Mouse (Mus musculus) embryonic stem cell, embryonic (primary cell): ENCODE data around the gene Emx2.

Experiments
- CTCF ChIA-PET, 4 experiments: fragments of 300-600 bp in 2 of 4; fragments of 350-600 bp in 2 of 4; sonication (Branson Sonifier 250); formaldehyde crosslinking; loops; one replicate each; lab custom pipeline; 2022; ENCODE audit warnings: inconsistent platforms in 2 of 4; lab: Charles Lee
- POLR2A ChIA-PET, 4 experiments: fragments of 300-600 bp in 2 of 4; fragments of 350-600 bp in 2 of 4; sonication (Branson Sonifier 250); formaldehyde crosslinking; loops; one replicate each; lab custom pipeline; 2022; ENCODE audit warnings: antibody characterized with exemption in 4 of 4, inconsistent platforms in 1 of 4; lab: Charles Lee

Gene Emx2

DNA sequence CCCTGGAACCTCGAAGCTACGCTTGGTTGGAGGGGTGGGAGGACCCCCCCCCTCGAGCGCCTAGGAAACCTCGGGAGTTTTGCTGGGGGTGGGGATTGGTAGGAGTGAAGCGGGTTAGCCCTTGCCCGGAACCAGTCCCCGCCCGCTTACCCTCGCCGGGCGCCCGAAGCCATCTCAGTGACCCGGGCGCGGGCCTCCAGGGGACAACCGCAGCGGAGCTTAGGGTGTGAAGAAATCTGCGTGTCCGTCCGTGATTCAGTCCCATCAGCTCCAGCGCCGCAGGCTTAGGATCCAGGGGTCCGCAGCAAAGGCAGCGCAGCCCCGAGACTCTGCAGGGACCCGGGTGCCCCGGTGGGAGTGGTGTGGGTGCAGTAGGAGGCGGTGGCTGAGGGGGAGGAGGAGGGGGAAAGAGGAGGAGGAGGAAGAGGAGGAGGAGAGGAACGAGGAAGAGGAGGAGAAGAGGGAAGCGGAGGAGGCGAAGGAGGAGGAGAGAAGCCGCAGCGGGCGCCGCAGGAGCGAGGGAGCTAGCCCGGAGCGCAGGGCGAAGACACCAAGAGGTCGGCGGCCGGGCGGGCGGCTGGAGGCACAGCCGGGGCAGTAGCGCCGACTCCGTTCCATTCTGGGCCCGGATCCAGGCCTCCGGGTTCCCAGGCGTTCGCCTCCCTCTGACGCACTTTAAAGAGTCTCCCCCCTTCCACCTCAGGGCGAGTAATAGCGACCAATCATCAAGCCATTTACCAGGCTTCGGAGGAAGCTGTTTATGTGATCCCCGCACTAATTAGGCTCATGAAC lies at the start of gene Emx2:
Gene Emx2, plus strand, starts transcription at position 422 of the 792 bp plus-strand sequence.
- ChIA-PET CTCF (interaction anchor here in 1 of 4 experiments (0.7 to 1.2 kb wide), 2 partner anchors 11 to 878 kb away, joined by 3 read pairs; no protein-coding TSS in a partner anchor), POLR2A (interaction anchor here in 2 of 4 experiments (0.6 to 2.2 kb wide), 8 partner anchors 9 to 861 kb away, joined by 3 to 9 read pairs (median 3); no protein-coding TSS in a partner anchor)

DNA sequence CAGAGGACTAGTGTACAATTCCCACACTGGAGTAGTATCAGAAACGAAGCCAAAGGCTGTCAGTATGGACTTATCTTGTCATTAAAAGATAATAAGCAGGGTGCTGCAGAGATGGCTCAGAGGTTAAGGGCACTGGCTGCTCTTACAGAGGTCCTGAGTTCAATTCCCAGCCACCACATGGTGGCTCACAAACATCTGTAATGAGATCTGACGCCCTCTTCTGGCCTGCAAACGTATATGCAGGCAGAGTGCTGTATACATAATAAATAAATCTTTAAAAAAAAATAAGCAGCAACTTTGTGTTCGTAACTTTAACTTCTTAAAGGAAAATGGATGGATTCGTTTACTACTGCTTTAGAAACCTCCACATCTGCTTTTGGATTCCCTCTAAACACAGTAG lies 44.0 kb upstream of the Emx2 start:
- ChIA-PET POLR2A (no interaction called here), CTCF (interaction anchor here in 1 of 4 experiments (1.5 kb wide), 1 partner anchor 175 kb away, joined by 5 read pairs; no protein-coding TSS in a partner anchor)

GRCm38 (mm10) chr19:59418024-59418423 lies 40.1 kb upstream of the Emx2 start:
- POLR2A ChIA-PET: interaction anchor here in 1 of 4 experiments (1.0 kb wide), 1 partner anchor 20 kb away, joined by 3 read pairs; no protein-coding TSS in a partner anchor
- CTCF ChIA-PET: interaction anchor here (0.5 to 2.0 kb wide), 15 partner anchors 19 to 1000 kb away, joined by 3 to 10 read pairs (median 3); no protein-coding TSS in a partner anchor

DNA sequence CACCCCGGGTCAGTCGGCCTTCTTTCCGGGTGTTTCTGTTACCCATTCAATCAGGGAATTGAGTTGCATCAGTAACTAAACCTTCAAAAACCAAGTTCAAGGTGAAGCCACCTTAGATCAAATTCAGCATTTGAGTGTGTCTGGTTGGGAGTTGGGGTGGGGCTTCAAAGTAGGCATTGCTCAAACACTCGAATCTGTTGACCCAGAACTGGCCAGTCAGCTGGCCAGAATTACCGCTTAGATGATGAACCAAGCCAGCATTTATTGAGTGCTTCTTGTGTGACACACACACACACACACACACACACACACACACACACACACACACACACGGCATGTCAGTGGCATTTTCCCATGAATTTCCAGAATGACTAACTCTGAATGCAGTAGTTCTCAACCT lies 39.5 kb upstream of the Emx2 start:
- POLR2A ChIA-PET: interaction anchor here in 1 of 4 experiments (0.8 to 1.0 kb wide), 2 partner anchors 15 to 20 kb away, joined by 3 to 4 read pairs; no protein-coding TSS in a partner anchor

GRCm38 (mm10) chr19:59422393-59422792 lies 35.8 kb upstream of the Emx2 start:
- ChIA-PET POLR2A (no interaction called here), CTCF (no interaction called here)

More for the DNA sequence above, 39.5 kb upstream of the Emx2 start:
- CTCF ChIA-PET: interaction anchor here (0.5 to 2.0 kb wide), 11 partner anchors 19 to 999 kb away, joined by 3 to 10 read pairs (median 4); no protein-coding TSS in a partner anchor

GRCm38 (mm10) chr19:59423685-59424084 lies 34.5 kb upstream of the Emx2 start:
- ChIA-PET CTCF (interaction anchor here in 2 of 4 experiments (0.5 to 0.9 kb wide), 3 partner anchors 30 to 716 kb away, joined by 3 to 4 read pairs (median 4); no protein-coding TSS in a partner anchor), POLR2A (interaction anchor here in 1 of 4 experiments (0.6 kb wide), 1 partner anchor 22 kb away, joined by 3 read pairs; no protein-coding TSS in a partner anchor)

DNA sequence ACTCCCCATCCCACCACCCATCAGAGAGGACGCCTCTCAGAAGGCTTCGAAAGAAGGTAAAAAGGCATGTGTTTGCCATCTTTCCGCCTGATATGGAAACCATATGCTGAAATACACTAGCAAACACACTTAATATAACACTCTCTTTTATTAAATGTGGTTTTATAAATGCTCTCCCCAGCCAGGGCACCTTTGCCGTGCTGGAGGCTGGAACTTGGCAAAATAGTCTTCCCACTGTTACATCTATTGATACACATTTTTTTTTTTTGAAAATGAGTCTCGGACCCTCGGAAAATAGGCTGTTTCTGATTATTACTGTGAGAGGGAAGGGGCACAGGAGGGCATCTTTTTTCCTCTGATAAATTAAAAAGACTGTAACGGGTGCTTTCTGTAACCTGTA lies 33.2 kb upstream of the Emx2 start:
- POLR2A ChIA-PET: interaction anchor here in 1 of 4 experiments (0.7 kb wide), 1 partner anchor 1027 kb away, joined by 4 read pairs; no protein-coding TSS in a partner anchor
- CTCF ChIA-PET: no interaction called here

GRCm38 (mm10) chr19:59432286-59432685 lies 25.9 kb upstream of the Emx2 start:
- POLR2A ChIA-PET: interaction anchor here in 1 of 4 experiments (0.6 kb wide), 1 partner anchor 1355 kb away, joined by 4 read pairs; no protein-coding TSS in a partner anchor
- CTCF ChIA-PET: interaction anchor here in 2 of 4 experiments (0.5 to 1.7 kb wide), 4 partner anchors 22 to 728 kb away, joined by 3 to 7 read pairs (median 4); no protein-coding TSS in a partner anchor

DNA sequence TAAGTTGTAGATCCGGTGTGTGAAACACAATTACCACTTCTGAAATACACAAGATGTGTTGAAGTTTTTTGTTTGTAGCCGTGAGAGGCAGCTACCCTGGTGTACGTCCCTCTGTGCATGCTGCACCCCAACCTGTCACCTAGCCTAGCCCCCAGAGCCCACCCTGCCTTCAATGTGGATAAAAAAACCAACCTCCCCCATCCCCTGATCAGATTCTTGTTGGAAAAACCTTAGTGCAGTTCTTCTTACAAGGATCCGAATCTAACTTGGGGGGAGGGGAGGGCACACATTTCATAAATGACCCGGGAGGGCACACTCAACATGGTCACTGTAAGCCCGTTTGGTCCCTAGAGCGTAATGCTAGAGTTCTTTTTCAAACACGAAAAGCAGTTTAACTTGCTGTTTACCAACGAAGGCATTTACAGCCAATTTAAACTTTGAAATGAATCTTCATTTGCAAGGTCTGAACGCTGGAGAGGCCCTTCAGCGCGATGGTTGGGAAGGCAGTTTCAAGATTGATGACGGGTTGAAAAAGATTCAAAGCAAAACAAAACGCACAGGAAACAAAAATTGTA lies 7.5 kb upstream of the Emx2 start:
- ChIA-PET CTCF (no interaction called here), POLR2A (no interaction called here)

DNA sequence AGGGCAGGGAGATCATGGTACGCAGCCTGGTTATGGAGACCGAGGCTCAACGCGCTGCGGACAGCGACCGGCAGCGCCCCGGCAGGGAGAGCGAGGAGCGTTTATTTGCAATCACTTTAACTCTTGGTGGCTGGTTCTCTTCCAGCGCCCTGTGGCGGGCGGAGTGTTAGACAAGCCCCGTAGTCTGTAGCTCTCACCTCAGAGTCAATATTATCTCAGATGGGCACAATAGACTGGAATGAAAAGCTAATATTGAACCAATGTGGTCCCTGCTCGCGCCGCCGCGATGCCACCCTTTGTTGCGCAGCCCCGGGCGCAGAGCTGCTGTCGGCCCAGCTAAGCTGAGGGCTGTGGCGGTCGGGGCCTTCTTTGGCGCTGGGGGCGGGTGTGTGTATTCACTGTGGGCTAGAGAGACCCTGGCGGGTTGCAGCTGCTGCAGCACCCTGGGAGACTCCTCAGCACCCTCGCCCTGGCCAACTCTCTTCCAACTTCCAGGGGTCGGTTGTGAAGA lies 6.7 kb upstream of the Emx2 start:
- ChIA-PET POLR2A (no interaction called here), CTCF (interaction anchor here in 3 of 4 experiments (0.7 to 1.2 kb wide), 5 partner anchors 16 to 860 kb away, joined by 3 to 5 read pairs (median 3); no protein-coding TSS in a partner anchor)

DNA sequence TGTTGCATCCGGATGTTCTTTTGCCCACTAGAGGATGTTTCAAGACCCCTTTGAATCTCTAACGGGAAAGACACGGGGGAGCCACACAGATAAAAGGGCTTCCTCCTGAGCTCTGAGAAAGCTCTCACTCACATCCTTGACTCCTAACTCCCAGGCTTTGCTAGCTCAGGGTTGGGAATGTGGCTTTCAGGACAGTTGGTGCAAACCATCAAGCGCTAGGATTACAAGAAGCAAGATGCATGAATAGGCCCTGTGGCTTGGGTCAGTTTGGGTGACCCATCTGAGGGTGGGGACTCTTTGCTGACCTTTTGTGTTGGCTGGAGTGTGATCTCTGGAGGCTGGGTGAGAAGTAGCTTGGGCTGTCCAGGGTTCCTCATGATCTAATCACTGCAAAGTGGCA lies 5.9 kb upstream of the Emx2 start:
- ChIA-PET POLR2A (no interaction called here), CTCF (interaction anchor here in 3 of 4 experiments (0.7 to 1.2 kb wide), 4 partner anchors 15 to 889 kb away, joined by 3 to 5 read pairs (median 3); no protein-coding TSS in a partner anchor)

DNA sequence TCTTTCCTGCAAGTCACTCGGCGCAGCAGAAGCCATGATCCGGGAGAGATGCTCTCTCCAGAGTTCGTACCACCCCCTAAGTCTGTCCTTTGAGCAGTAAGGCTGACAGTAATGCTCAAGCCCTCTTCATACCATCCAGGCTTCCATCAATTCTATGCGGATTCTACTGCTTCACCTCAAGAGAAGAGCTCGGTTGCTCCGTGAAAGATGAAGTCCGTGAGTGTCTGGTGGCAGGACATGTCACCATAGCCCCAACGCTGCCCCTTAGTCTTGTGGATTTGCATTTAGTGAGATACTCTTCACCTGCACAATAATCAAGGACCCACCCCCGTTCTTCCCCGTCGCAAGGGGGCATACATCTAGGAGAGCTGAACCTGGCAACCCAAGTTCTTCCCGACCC lies 4.6 kb upstream of the Emx2 start:
- CTCF ChIA-PET: interaction anchor here (0.5 to 2.7 kb wide), 45 partner anchors 9 to 1210 kb away, joined by 3 to 20 read pairs (median 3); partner anchors contain the start of gene Slc18a2 (in 1 of the 4)
- POLR2A ChIA-PET: interaction anchor here in 2 of 4 experiments (0.5 to 1.0 kb wide), 4 partner anchors 115 to 1411 kb away, joined by 3 to 4 read pairs (median 3); no protein-coding TSS in a partner anchor

- ChIA-PET POLR2A (interaction anchor here in 2 of 4 experiments (0.5 to 1.3 kb wide), 4 partner anchors 9 to 707 kb away, joined by 3 to 4 read pairs (median 4); no protein-coding TSS in a partner anchor), CTCF (interaction anchor here (0.5 to 2.7 kb wide), 47 partner anchors 13 to 1209 kb away, joined by 3 to 20 read pairs (median 3); partner anchors contain the start of gene Slc18a2 (in 1 of the 4))
Observed at GRCm38 (mm10) chr19:59454196-59454595, 4.0 kb upstream of the Emx2 start.

GRCm38 (mm10) chr19:59455671-59456070 lies 2.5 kb upstream of the Emx2 start:
- CTCF ChIA-PET: interaction anchor here in 3 of 4 experiments (0.7 to 2.7 kb wide), 6 partner anchors 188 to 885 kb away, joined by 3 to 20 read pairs (median 3); no protein-coding TSS in a partner anchor
- POLR2A ChIA-PET: interaction anchor here in 1 of 4 experiments (1.1 kb wide), 1 partner anchor 13 kb away, joined by 3 read pairs; no protein-coding TSS in a partner anchor

DNA sequence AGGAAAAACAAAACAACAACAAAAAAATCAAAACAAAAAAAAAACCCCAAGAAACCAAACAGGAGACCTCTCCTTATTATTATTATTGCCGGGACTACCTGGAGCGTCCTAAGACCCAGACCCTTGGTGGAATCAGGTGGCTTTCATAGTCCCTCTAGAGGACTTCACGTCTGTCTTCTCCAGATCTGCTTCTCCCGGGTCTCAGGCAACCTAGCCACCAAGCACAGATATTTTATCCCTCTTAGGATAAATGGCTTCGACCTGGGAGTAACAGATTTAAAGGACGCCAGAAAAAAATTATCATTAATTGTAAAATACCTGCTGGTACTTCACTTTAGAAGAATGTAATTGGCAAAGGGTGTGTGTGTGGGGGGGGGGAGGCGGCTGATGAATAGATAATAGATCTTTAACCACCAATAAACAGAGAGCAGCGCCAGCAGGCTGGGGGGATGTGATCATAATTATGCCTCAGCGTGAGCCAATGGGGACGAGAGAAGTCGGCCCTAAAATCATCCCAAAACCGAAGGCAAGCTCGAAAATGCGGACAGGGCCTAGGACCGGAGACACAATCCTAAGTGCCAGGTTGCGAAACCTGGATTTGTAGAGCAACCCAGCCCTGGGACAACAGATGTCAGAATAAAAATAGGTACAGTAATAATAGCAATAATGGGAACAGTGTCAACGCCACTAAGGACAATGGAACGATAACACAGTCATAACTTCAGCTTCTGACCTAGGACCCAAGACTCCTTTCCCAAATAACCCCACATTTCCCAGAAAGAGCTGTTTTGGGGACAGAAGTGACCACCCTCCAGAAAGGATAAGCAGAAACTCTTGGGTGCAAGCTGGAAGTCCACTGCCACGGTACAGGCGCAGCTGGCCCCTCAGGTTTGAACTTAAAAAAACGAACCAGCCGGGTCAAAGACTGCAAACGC lies 894 bp upstream of the Emx2 start:
- POLR2A ChIA-PET: interaction anchor here in 2 of 4 experiments (0.6 to 2.2 kb wide), 5 partner anchors 10 to 862 kb away, joined by 3 to 9 read pairs (median 3); no protein-coding TSS in a partner anchor
- CTCF ChIA-PET: interaction anchor here in 2 of 4 experiments (0.6 to 1.2 kb wide), 3 partner anchors 12 to 879 kb away, joined by 3 read pairs; no protein-coding TSS in a partner anchor

- POLR2A ChIA-PET: interaction anchor here in 2 of 4 experiments (0.6 to 2.2 kb wide), 4 partner anchors 9 to 469 kb away, joined by 3 to 9 read pairs (median 3); no protein-coding TSS in a partner anchor
- CTCF ChIA-PET: no interaction called here
Observed at GRCm38 (mm10) chr19:59458743-59459135, 567 bp downstream of the Emx2 start.
